Mouse (Mus musculus) heart, postnatal 25 days (tissue): Measurements from ENCODE around the gene Bglap3. TPM values are rescaled to one million over a fixed set of nuclear protein-coding genes. Genes with fewer than 3 reads are reported as not detected.
"Not testable (repeated sequence)": the region's sequence is repeated elsewhere in the genome, so short reads cannot be mapped to it uniquely, and the experiment has no call there.

Source experiments
- DNase-seq: peaks from one replicate; pipeline ENCODE4 v3.0.0; 2022; ENCODE audit warnings: low spot score
- intact Hi-C: fragments of 180-260 bp; cut with DNase I; formaldehyde crosslinking; loops from one replicate; pipeline ENCODE4 v1.15.1; 2025
- total RNA-seq, 2 experiments: library from RNA; stranded (reverse); gene quantifications; 2 replicates each; pipeline ENCODE4 v1.2.3; 2021

Gene Bglap3
- total RNA-seq = not detected

DNA sequence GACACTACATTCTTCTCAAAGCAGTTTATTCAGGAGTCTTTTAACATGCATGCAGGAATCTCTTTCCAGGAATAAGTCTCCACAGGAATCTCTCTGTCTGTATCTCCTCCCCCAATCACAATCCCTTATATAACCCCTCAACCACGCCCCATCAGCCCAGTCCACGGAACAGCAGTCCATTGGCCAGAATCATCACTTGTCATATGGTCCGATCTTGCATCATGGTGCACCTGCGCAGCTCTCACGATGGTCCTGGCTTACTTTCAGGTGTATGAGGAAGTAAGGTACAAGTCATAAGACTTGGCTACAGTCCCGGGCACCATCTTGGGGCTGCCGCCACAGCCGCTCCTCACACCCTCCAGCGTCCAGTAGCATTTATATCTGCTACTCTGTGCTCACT is at the start of gene Bglap3:
Bglap3 (minus strand) TSS at position 101 of the 400 bp plus-strand sequence.
- DNase-seq, intact Hi-C loops: not testable (repeated sequence)

DNA sequence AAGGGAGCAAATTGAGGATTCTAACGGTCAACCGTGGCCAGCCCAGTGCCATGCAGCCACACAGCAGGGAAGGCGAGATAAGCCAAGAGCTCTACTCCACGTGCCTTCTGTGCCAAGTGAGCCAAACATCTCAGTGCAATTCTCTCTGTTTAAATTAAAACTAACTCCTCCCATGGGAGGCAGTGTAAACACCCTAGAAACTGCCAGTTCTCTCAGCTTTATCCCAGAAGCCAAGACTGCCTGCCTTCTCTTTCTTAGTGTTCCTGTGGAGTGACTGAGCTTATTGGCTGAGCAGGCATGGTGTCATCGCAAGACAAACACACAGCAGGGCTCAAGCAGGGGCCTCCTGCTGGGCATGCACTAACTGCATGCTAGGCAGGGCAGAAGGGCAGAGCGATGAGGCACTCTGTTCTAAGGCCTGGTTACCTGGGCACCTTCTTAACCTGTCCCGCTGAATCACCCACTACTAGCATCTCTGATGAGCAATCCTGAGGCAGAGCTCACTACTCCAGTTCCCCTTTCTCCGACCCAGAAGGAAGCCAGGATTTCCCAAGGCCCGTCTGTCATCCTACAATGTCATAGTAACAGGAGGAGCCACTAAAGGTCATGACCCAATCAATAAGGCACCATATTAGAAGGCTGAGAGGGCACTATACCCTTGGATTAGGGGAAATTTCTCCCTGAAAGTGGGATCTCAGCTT is 49.6 kb upstream of the Bglap3 start:
- no peak for DNase-seq
- intact Hi-C loops = no loop called here

DNA sequence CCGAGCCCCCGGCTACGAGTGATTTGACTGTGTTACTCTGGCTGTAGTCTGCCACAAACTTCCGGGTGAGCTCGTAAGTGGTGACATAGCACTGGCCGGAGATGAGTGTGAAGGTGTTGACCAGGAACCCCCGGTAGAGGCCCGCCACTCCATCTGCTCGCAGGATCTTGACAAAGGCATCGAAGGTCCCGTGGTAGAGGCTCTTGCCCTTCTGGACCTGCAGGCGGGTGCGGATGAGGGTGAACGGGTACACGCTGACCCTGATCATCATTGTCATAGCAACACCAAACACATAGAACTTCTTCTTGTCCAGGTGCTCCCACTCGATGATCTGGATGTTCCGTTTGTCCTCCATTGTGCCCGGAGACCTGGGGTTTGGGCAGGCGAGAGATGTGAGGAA is 48.2 kb upstream of the Bglap3 start:
- no peak for DNase-seq
- intact Hi-C loops = no loop called here

DNA sequence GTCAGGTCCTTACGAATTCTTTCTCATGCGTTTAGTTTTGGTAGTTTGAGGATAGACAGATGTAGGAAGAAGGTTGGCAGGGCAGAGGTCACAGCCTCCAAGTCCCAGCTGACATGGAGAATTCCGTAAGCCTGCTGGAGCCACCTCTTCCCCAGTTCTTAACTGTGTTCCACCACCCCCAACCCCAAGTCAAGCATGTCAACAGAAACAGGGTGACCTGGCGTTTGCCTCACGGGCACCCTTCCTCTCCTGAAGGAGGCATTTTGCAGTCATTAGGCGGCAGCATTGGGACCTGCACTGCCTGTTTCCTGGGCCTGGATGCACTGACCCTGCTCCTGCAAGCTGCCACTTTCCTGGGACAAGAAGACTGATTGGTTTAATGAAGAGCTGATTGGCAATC is 45.5 kb upstream of the Bglap3 start:
- intact Hi-C loops = no loop called here
- DNase-seq = no peak

DNA sequence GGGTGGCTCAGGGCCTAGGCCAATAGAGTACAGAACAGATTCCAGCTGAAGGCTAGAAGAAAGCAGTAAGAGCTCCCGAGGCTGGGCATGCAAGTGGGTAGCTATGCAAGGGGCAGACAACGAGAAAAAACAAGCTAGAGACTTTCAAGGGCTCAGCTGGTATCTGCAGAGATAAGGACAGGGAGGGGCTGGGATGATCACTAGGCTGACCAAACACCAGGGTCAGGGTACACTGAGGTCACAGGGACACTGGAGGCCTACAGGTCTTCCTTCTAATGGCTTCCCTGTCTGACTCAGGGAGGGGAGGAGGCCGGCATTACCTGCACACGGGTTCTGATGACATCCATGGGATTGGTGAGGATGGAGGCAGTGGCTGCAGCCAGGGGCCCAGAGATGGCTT is 43.1 kb upstream of the Bglap3 start:
- no peak for DNase-seq
- intact Hi-C loops = no loop called here

DNA sequence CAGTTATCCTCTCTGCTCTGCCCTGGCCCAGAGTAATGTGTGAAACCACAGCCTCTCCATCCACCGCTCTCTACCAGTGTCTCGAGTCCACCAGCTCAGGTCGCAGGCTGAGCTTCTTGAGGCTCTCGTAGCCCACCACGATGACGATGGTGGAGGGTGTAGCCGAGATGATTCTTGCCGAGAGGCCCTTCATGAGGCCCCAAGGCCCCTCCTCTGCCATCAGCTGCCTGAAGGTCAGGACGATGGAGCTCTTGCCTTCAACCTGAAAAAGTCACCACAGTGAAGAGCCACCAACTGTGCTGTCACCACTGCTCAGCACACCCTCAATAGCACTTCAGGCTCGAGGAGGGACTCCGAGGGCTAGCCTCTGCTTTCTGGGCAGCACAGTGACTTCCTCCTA is 40.1 kb upstream of the Bglap3 start:
- intact Hi-C loops = no loop called here
- no peak for DNase-seq

DNA sequence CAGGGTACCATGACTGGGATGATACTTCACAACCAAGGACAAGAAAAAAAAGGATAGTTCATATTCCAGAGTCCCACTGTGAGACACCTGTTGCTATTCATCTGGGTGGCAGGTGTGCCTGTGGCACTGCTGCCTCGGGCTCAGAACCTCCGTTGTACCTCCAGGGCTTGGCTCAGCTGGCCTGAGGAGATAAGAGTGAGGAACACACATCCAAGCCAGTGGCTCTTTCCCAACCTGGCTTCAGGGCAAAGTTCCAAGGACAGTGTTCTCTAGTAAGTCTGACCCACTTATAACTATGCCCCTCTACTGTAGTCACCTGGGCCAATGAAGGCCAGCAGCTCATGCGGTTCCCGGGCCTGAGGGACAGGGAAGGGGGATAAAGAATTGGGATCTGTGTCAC is 39.1 kb upstream of the Bglap3 start:
- intact Hi-C loops = loop anchor here (2.0 kb wide), 1 partner anchor 13 kb away; the partner anchor contains the start of gene Slc25a44
- DNase-seq = no peak

DNA sequence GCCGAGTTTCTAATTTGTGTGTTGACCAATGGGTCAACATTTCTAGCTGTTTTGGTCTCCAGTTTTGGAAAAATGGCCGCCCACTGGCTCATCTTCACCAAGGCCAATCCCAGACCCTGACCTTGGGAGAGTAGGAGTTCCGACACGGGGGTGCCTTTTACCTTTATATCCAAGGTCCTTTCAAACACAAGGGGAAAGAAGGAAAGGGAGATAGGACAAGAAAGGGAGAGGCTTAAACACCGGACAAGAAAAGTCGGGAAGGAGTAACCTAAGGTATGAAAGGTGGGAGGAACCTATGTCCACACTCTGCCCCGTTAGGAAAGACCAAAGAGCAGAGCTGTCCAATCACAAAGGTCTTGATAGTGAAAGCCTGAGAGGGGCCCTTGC is 38.1 kb upstream of the Bglap3 start:
- intact Hi-C loops = loop anchor here (2.0 kb wide), 1 partner anchor 14 kb away; the partner anchor contains the start of gene Slc25a44
- DNase-seq = no peak

DNA sequence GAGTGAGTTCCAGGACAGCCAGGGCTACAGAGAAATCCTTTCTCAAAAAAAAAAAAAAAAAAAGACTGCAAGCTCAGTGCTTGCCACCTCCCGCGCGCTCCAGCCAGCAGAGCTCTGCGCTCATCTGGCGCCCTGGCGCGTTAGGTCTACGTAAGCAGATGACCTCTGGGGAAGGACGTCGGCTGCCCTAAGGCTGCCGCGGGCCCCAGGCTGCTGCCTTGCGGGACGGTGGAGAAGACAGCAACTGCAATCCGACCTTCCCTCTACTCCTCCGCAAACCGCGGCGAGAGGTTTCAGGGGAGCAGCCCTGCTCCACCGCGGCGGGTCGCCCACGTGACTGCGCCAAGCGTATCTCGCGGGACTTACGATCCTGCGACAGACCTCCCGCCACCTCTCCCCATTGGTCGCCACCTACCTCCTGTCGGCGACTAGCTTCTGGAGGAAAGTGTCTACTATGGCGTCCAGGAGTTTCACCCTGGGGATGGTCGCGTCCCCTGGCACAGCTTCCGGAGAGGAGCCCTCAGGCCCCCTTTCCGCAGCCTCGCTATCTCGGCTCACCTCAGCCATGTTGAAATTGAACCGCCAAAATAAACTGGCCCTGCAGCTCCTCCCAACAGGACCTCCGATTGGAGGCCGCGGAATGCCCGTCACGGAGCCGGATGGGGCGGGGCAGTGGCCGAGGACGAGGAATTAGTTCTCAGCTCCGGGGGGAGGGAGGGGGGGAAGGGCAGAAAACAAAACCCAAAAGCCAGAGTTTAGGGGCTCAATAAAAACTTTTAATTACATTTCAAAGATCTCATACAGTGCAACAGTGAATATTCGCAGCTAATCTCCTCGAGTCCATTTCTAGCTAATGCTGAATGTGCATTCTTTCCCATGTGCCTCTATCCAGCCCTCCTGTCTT is 37.5 kb upstream of the Bglap3 start, which contains the start of gene Pmf1:
Pmf1 (minus strand) TSS at position 591 of the 904 bp plus-strand sequence.
- intact Hi-C loops = loop anchor here (2.0 kb wide), 1 partner anchor 15 kb away; the partner anchor contains the start of gene Slc25a44

DNA sequence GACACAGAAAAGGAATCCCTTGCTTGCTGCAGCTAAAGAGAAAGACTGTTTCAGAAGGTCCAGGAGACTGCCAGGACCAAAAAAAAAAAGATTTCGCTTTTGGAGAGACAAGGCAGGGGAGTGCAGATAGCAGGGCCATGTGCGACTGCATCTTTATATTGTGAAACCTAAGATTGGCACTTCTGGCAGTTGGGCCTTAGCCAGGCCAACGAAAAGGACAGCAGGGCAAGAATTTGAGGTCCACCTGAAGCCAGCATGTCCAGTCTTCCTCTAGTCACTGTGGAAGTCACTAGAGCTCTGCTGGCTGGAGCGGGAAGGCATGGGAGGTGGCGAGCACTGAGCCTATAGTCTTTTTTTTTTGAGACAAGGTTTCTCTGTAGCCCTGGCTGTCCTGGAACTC is 36.4 kb upstream of the Bglap3 start:
- intact Hi-C loops = no loop called here
- no peak for DNase-seq

More for the DNA sequence above, 37.5 kb upstream of the Bglap3 start, which contains the start of gene Pmf1:
- peak; percentile 92 for DNase-seq

DNA sequence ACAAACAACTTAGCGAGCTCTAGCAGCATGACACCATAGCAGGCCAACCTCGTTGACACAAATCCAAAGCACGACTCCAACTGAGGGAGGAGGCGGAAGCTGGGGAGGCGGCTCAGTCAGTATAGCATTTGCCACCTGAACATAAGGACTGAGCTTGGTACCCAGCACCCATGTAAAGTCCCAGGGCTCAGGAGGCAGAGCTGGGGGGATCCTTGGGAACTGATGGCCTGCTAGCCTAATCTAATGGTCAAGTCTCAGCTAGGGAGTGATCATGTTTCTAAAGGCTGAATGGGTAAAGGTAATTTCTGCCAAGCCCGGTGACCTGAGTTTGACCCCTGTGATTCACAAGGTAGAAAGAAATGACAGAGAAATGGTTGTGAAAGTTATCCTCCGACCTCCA is 35.0 kb upstream of the Bglap3 start:
- DNase-seq = no peak
- intact Hi-C loops = loop anchor here (1.0 to 2.0 kb wide), 2 partner anchors 60 to 115 kb away; no protein-coding TSS in a partner anchor

DNA sequence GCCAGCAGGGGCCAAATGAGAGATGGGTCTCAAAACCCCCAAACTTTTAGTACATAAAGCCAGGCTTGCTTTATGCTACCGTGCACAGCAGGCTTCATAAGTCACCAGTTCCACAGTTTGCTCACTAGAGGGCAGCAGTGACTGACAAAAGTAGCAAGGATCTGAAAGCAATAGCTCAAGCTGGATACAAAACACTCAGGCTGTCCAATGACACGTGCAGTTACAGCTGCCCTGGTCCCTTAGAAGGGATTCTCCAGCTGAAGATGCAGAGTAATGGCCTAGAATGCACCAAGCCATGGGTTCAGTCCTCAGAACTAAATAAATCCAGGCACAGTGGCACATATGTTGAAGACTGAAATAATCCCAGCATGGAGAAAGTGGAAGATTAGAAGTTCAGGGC is 34.5 kb upstream of the Bglap3 start:
- no peak for DNase-seq
- intact Hi-C loops = loop anchor here (1.0 to 2.0 kb wide), 2 partner anchors 60 to 116 kb away; no protein-coding TSS in a partner anchor

DNA sequence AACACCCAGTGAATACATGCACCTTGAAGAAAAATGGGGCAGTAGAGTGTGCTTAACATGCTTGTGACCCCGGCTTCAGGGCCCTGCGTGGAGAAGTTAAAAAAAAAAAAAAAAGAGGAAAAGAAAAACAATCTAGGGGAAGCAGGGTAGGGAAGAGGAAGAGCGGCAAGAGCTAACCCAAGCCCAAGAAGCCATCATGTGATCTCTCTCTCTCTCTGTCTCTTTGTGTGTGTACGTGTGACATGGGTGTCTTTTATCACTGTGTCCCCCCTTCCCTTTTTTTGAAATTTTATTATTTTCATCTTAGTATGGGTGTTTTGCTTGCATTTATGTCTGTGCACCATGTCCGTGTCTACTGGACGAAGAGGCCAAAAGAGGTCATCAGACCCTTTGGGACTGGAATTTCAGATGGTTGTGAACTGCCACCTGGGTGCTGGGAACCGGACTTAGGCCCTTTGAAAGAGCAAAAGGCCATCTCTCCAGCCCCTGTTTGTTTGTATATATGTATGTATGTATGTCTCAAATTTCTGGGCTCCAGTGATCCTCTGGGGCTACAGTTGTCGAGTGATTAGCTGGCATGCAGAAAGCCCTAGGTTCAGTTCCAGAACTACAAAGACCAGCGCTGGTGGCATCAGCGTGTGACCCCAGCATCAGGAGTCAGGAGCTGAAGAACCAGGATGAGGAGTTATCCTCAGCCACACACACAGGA is 31.1 kb upstream of the Bglap3 start:
- no peak for DNase-seq
- intact Hi-C loops = no loop called here

DNA sequence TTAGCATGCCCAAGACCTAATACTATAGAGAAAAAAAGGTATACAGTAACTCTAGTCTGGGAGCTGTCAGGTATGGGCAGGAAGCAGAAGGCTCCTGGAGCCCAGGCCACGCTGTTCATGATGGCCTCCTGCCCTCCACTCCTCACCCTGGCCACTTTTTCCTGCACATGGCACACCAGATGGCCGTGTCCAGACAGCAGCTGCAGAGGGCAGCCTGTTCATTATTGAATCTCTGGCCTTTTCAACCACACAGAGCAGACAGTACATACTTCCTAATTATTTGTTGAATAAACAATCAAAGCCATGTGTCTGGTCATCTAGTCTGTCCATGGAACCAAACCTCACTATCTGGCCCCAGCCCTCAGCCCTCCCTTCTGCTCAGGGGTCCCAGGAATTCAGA is 26.1 kb upstream of the Bglap3 start:
- intact Hi-C loops = no loop called here
- no peak for DNase-seq

DNA sequence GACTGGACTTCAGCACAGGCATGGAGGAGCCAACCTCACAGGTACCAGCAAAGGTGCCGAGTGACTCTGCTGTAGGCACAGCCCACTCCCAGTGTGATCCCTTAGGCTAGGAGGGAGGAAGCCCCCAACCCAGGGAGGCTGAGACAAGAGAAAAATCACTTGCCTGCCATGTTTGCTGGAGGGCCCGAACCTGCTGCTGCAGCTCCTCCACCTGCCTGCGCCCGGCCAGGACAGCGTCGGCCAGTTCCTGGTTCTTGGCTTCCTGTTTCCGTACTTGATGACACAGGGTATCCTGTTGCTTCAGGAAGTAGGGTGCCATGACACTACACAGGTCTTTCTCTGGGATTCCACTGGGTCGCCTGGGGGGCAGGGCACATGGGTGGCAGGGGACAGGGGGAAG is 23.2 kb upstream of the Bglap3 start:
- no peak for DNase-seq
- intact Hi-C loops = no loop called here

DNA sequence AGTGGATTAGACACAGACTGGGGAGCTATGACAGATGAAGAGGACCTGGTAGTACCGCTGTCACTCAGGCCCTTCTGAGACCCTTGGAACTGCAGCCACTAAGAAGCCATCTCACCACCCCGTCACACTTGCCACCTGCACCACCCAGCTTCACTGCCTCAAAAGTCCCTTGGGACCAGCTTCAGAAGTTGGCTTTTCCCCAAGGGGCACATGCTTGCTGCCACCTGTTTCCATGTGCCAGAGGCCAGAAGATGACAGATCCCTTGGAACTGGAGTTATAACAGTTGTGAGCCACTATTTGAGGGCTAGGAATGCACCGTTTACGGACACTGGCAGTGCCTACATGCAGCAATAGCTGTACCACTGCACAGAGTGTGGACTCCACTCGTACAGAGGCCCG is 22.7 kb upstream of the Bglap3 start:
- intact Hi-C loops = no loop called here
- DNase-seq = no peak

DNA sequence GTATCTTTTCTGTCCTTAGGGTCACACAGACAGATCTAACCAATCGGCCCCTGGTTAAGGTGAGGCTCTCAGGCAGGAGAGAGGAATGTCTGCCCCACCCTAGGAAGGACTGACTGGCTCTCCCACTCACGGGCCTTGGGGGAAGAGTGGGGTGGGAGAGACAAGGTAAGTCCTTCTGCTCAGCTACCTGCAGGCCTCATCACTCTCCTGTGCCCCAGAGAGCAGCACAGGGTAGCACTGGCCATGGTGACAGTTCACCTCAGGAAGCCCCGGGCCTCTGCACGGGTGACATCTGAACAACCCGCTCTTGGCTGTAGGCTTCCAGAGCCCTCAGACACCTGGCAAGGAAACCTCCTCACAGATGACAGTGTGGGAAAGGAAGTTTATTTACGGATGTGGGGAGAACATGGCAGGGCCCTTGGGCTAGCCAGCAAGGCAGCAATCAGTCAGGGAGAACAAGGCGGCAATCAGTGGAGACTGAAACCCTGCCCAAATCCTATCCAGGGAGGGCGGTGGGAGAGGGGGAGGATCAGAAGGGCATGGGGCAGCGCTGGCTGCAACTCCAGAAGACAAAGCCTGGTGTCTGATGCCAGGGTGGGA is 21.3 kb upstream of the Bglap3 start:
- intact Hi-C loops = no loop called here
- no peak for DNase-seq

DNA sequence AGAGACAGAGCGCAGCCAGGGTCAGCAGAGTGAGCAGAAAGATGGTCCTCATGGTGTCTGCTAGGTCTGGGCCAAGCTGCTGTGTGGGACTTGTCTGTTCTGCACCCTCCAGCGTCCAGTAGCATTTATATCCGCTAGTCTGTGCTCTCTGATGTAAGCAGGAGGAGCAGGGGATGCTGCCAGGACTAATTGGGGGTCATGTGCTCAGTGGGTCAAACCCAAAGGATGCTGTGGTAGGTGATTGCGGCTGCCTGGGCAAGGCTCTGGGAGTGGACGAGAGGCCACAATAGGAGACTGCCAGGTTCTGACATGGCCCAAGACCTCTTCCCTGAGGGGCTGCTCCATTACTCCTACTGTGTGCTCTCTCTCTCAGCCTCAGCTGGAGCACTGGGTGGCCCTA is 11.8 kb upstream of the Bglap3 start, which contains the start of gene Bglap:
Bglap (minus strand) TSS at position 101 of the 400 bp plus-strand sequence.
- no peak for DNase-seq
- intact Hi-C loops = no loop called here

DNA sequence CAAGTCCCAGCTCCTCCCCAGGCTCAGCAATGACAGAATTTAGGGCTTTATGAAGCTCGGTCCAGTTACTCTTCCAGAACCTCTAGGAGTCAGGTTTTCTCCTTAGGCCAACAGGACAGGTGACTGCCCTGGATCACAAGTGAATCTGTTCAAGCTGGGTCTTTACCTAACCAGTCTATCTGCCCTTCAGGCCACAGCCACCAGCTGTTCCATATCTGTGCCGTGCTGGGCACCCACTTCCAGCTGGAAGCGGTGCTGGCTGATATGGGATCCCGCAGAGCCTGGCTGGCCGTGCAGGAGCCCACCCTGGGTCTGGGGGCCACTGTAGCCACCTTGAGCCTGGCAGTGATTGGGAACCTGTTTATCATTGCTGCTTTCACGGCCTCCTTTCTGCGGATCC is 9.8 kb upstream of the Bglap3 start:
- intact Hi-C loops = not testable (repeated sequence)

More for the DNA sequence above, 9.8 kb upstream of the Bglap3 start:
- not testable (repeated sequence) for DNase-seq
